ENCODE assay signal across 8 mouse cellular contexts in the genomic region with DNA sequence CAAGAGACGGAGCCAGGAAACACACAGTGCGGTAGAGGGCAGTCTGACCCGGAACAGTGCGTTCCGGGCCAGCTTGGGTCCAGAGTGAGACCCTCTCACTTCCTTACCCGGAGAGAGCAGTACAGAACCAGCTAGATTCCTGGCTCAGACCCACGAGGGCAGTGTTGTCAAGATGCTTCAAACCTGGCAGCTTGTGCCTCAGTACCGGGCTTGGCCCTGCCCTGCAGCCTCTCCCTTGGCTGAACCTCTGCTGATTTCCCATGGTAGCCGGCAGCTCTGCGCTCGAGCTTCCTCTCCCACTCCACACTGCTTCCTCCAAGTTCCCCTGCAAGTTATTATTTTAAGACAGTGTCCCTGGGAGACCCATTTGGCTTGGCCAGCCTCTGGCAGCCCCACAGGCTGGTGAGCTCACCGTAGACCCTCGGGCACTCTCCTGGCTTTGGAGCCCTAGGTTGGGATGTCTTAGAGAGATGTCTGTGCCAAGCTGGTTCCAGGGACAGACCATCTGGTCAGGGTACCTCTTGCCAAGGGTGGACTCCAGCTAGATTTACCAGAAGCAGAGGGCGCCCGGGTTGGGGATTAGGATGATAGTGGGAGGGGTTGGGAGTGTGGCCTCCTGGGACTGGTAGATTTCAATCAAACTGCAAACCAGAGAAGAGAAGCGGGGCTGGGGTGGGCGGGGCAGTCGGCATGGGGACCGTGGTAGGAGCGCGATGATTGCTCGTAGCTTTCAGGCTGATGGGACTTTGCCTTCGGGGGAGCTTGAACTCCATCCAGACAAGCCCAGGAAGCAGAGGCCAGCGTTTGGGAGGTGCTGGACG. TPM values are rescaled to one million over a fixed set of nuclear protein-coding genes. Genes with fewer than 3 reads are reported as not detected.
A peak's percentile ranks its signal among the peaks of the same experiment; 100 is the strongest.
DNase-seq lines count a peak whose midpoint lies in the region; ATAC-seq lines count a peak whose summit lies in the region.

No protein-coding gene starts in this region.

- H3K27me3 ChIP-seq in embryonic facial prominence, embryonic 15.5 days, result no peaks in the 10 kb centered on the region

- H3K4me2 ChIP-seq in embryonic facial prominence, embryonic 15.5 days (replicated peaks), result peak overlapping the region; percentile 34

- H3K4me1 ChIP-seq in embryonic facial prominence, embryonic 15.5 days, result peaks cover 6% of the 10 kb centered on the region; the same call in 1 of the 2 replicates

- WGBS in embryonic facial prominence, embryonic 15.5 days, result 14% methylated on average over 23 of the region's 25 CpGs

- intact Hi-C loops in heart, postnatal 10 days (cut with DNase I), result no loop called here
- intact Hi-C loops in left cerebral cortex, postnatal 10 days (cut with DNase I), result no loop called here
- intact Hi-C loops in left cerebral cortex, postnatal 14 days (cut with DNase I), result no loop called here

- H3K27ac ChIP-seq in embryonic facial prominence, embryonic 15.5 days (replicated peaks), result no peak overlapping the region

- H3K4me3 ChIP-seq in embryonic facial prominence, embryonic 15.5 days (replicated peaks), result peak overlapping the region; percentile 4; the same call in 1 of the 2 replicates

- no peaks in the 10 kb centered on the region for H3K36me3 ChIP-seq in embryonic facial prominence, embryonic 15.5 days

- no peaks in the 10 kb centered on the region for H3K9me3 ChIP-seq in embryonic facial prominence, embryonic 15.5 days (replicated peaks)

- H3K9ac ChIP-seq in embryonic facial prominence, embryonic 15.5 days, result no peak overlapping the region

- peak; percentile 25 for DNase-seq in ovary, postnatal 36 days (ENCODE audit: low spot score)
- no peak for DNase-seq in ovary, postnatal 10 days (ENCODE audit: low spot score)
- peak; percentile 17 to 29 for DNase-seq in heart, postnatal 10 days
- DNase-seq in kidney, postnatal 4 days, result peak; percentile 22 to 38
- peak; percentile 25 for DNase-seq in skeletal muscle tissue, adult 2 months (ENCODE audit: low read depth, low spot score)
- no peak for DNase-seq in left cerebral cortex, postnatal 10 days (ENCODE audit: extremely low spot score in 1 of 2, low spot score in 2 of 2)
- no peak for DNase-seq in left cerebral cortex, postnatal 14 days (ENCODE audit: low spot score in 2 of 2)

- ATAC-seq in embryonic facial prominence, embryonic 15.5 days (ENCODE audit: insufficient number of reproducible peaks, low FRiP score, low TSS enrichment, low read depth), result no peak

RNA-seq across cellular contexts. Expression of a gene that starts 35.1 kb away (rescaled TPM):
- 9.2 and 11.3 TPM in 2 replicates for polyA plus RNA-seq in embryonic facial prominence, embryonic 15.5 days (2015; fragmentation: Nextera tagmentation; extraction: Ambion mirVana)
- 10 to 100 TPM in 1 of 2 experiments, 1 to 10 TPM in 1; 10.0 to 14.3 TPM for total RNA-seq in heart, postnatal 10 days (2021)
- total RNA-seq in left cerebral cortex, postnatal 10 days (2021), result 10 to 100 TPM; 64.3 to 69.0 TPM
- 10 to 100 TPM; 58.2 to 63.1 TPM for total RNA-seq in left cerebral cortex, postnatal 14 days (2021)

RNA-seq across cellular contexts. Expression of a gene that starts 40.5 kb away (rescaled TPM):
- polyA plus RNA-seq in embryonic facial prominence, embryonic 15.5 days (2015; fragmentation: Nextera tagmentation; extraction: Ambion mirVana), result not detected in 2 replicates
- total RNA-seq in heart, postnatal 10 days (2021), result not detected
- total RNA-seq in left cerebral cortex, postnatal 10 days (2021), result under 1 TPM in 1 of 2 experiments, not detected in 1; 0.17 TPM
- total RNA-seq in left cerebral cortex, postnatal 14 days (2021), result not detected

RNA-seq across cellular contexts. Expression of a gene that starts 57.9 kb away (rescaled TPM):
- polyA plus RNA-seq in embryonic facial prominence, embryonic 15.5 days (2015; fragmentation: Nextera tagmentation; extraction: Ambion mirVana), result 0.28 TPM in 1 of 2 replicates, not detected in the other
- total RNA-seq in heart, postnatal 10 days (2021), result not detected
- total RNA-seq in left cerebral cortex, postnatal 10 days (2021), result 100 to 1,000 TPM; 739 to 802 TPM
- 100 to 1,000 TPM; 873 to 922 TPM for total RNA-seq in left cerebral cortex, postnatal 14 days (2021)

Comparison
In these comparisons a context has a peak if more than half of its experiments do, and no peak if none do; other contexts are left out.
1. DNase-seq: peak in ovary, postnatal 36 days (single experiment), heart, postnatal 10 days (2 of 2), kidney, postnatal 4 days (2 of 2) and skeletal muscle tissue, adult 2 months (single experiment); none in ovary, postnatal 10 days (single experiment), left cerebral cortex, postnatal 10 days (0 of 2) and left cerebral cortex, postnatal 14 days (0 of 2).
2. RNA of a gene that starts 57.9 kb away (total RNA-seq): 873 to 922 TPM in left cerebral cortex, postnatal 14 days and 739 to 802 TPM in left cerebral cortex, postnatal 10 days; not detected in heart, postnatal 10 days; every median in the first group is over 100 times any median in the second.